ENCODE assay signal across 44 mouse cellular contexts in the genomic region with DNA sequence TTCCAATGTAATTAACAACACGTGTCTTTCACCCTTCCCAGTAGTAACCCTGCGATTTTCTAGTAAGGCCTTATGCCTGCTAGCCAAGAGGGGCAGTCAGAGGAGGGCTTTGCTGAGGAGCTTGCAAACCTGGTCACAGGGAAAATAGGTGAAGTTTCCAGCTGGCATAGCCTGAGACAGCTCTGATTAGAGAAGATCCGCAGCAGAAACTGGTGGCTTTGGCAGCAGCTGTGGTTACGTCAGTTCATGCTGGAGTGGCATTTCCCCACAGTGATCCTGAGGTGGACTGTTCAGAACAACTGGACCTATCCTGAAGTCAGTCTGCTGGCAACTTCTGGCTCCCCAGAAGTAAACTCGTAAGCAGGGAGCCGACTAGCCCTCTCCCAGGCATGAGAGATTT. TPM values are rescaled to one million over a fixed set of nuclear protein-coding genes. Genes with fewer than 3 reads are reported as not detected.
"Had no signal": no experiment of that assay in that cellular context is flagged by ENCODE, and none has a peak within 500 bp of the region (broad histone marks: within the 10 kb centered on the region; RNA-seq: fewer than 3 reads in every experiment).

No protein-coding gene starts in this region.

- ATAC-seq: hindbrain, embryonic 16.5 days; hindbrain, postnatal 0 days; inflammation-experienced regulatory T-cells, adult 6 months; intestine, embryonic 15.5 days; intestine, embryonic 16.5 days; intestine, postnatal 0 days had no signal

- H3K9ac ChIP-seq: heart, embryonic 12.5 days; heart, embryonic 13.5 days; heart, embryonic 15.5 days; hindbrain, embryonic 12.5 days; hindbrain, embryonic 13.5 days; hindbrain, embryonic 14.5 days; hindbrain, embryonic 15.5 days; intestine, embryonic 15.5 days; kidney, embryonic 15.5 days had no signal

- H3K4me3 ChIP-seq: heart, embryonic 10.5 days; heart, embryonic 12.5 days; heart, embryonic 13.5 days; heart, embryonic 15.5 days; hindbrain, embryonic 10.5 days; hindbrain, embryonic 12.5 days; hindbrain, embryonic 13.5 days; hindbrain, embryonic 15.5 days; intestine, embryonic 15.5 days; kidney, embryonic 15.5 days; layer of hippocampus, adult 2 months; left cerebral cortex, adult 2 months had no signal

- H3K36me3 ChIP-seq: heart, embryonic 15.5 days; hindbrain, embryonic 12.5 days; hindbrain, embryonic 13.5 days; hindbrain, embryonic 15.5 days; intestine, embryonic 15.5 days had no signal

- H3K4me1 ChIP-seq: heart, embryonic 12.5 days; heart, embryonic 13.5 days; intestine, embryonic 15.5 days had no signal

- H3K9me3 ChIP-seq: heart, embryonic 10.5 days; heart, embryonic 12.5 days; heart, embryonic 13.5 days; heart, embryonic 15.5 days; hindbrain, embryonic 10.5 days; hindbrain, embryonic 12.5 days; hindbrain, embryonic 13.5 days; hindbrain, embryonic 15.5 days; intestine, embryonic 15.5 days; kidney, embryonic 15.5 days had no signal

- H3K4me2 ChIP-seq: heart, embryonic 11.5 days; heart, embryonic 12.5 days; heart, embryonic 13.5 days; heart, embryonic 15.5 days; hindbrain, embryonic 12.5 days; hindbrain, embryonic 13.5 days; hindbrain, embryonic 14.5 days; hindbrain, embryonic 15.5 days; intestine, embryonic 15.5 days; kidney, embryonic 15.5 days had no signal

- DNase-seq: heart, postnatal 10 days; heart, postnatal 36 days; heart, postnatal 4 days; kidney, adult 11 months; kidney, adult 18-20 months; kidney, adult 2 months; kidney, adult 8-10 months; kidney, adult 9 months; kidney, postnatal 10 days; kidney, postnatal 14 days; kidney, postnatal 25 days; kidney, postnatal 36 days; kidney, postnatal 4 days; layer of hippocampus, adult 9-11 months; layer of hippocampus, postnatal 36 days had no signal

- H3K27me3 ChIP-seq: heart, embryonic 12.5 days; hindbrain, embryonic 15.5 days; intestine, embryonic 15.5 days had no signal

- H3K27ac ChIP-seq: heart, embryonic 10.5 days; heart, embryonic 13.5 days; heart, embryonic 15.5 days; hindbrain, embryonic 10.5 days; hindbrain, embryonic 12.5 days; hindbrain, embryonic 13.5 days; hindbrain, embryonic 14.5 days; hindbrain, embryonic 15.5 days; hindbrain, postnatal 0 days; intestine, embryonic 15.5 days; kidney, embryonic 15.5 days; kidney, postnatal 0 days; layer of hippocampus, adult 2 months; left cerebral cortex, adult 2 months had no signal

RNA-seq across cellular contexts. Expression of gene Zyg11a, which starts 49.8 kb away (rescaled TPM):
- total RNA-seq: heart, postnatal 10 days; heart, postnatal 25 days; heart, postnatal 4 days; hematopoietic stem cell, adult 5-6 weeks; layer of hippocampus, adult 18-20 months; layer of hippocampus, adult 2 months; layer of hippocampus, adult 8-10 months; layer of hippocampus, postnatal 14 days; layer of hippocampus, postnatal 25 days; layer of hippocampus, postnatal 36 days; left cerebral cortex, adult 18-20 months; left cerebral cortex, adult 2 months had no signal
- polyA plus RNA-seq: heart, embryonic 10.5 days; heart, embryonic 11.5 days; heart, embryonic 12.5 days; heart, embryonic 14.5 days; heart, postnatal 0 days; hindbrain, embryonic 12.5 days; hindbrain, embryonic 13.5 days; hindbrain, embryonic 14.5 days; hindbrain, postnatal 0 days; inflammation-experienced regulatory T-cells, adult 6 months had no signal
